Mouse (Mus musculus) megakaryocyte, embryonic 14.5 days (primary cell): ENCODE results near the gene Map2k5.

ENCODE experiments used
- FLI1 ChIP-seq: IDR thresholded peaks from 2 replicates; pipeline ENCODE4 v1.6.1; 2012; ENCODE audit warnings: low read length, inconsistent platforms, mixed read lengths
- GATA1 ChIP-seq: IDR thresholded peaks from 3 replicates; pipeline ENCODE4 v1.6.1; 2012; ENCODE audit warnings: mixed read lengths, low read length, inconsistent platforms, borderline replicate concordance

- TF ChIP-seq GATA1 (no peak), FLI1 (no peak)
Measured at GRCm38 (mm10) chr9:63295551-63295958, 82.1 kb downstream of the Map2k5 start.
